Mouse (Mus musculus): ENCODE results near the gene 4930432K21Rik. TPM values are rescaled to one million over a fixed set of nuclear protein-coding genes. Genes with fewer than 3 reads are reported as not detected.

Gene 4930432K21Rik
- total RNA-seq, 2 experiments from 2014 or later, result 2.0 to 2.8 TPM

DNA sequence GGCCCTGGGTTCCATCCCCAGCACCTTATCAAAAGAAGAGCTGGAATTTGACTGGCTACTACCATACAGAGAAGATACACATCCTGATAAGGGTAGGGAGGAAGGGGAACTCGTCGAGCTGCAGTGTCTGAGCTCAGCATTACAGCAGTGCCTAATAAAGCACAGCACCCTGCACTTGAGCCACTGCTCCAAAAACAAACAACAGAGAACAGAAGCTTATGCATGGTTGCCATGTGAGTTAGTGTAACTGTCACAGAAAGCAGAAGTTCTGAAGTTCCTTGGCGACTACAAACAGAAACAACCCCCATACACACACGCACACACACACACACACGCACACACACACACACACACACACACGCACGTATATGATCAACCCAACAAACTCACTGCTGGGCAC, 72.3 kb downstream of the 4930432K21Rik start:
- intact Hi-C loops (cut with DNase I), result no loop called here
- Histone ChIP-seq H3K27ac (no peak overlapping the region), H3K4me3 (no peak overlapping the region)
- no peak for DNase-seq (ENCODE audit: extremely low spot score in 1 of 2, low spot score in 2 of 2)
- no peak for TF ChIP-seq CTCF (IDR thresholded peaks at IDR 0.05)

Small RNA genes within 50 kb of the gene (microRNA-seq; reads per million reads assigned to microRNA genes)
- gene Gm25110 (0 reads per million in 2 experiments), gene Mir181c (1,433 to 1,451 reads per million in 2 experiments), gene Mir181d (1,781 to 2,136 reads per million in 2 experiments), gene Mir23a (11,264 to 12,641 reads per million in 2 experiments), gene Mir24-2 (0 reads per million in 2 experiments), gene Mir27a (95.7 to 113 reads per million in 2 experiments), gene Mir3074-2 (0 reads per million in 2 experiments)

Other genes with a start within 250 kb of the 4930432K21Rik start
- gene Adgrl1, start 247.9 kb upstream of the 4930432K21Rik start, total RNA-seq (2021), result 100 to 1,000 TPM; 397 to 418 TPM
- under 1 TPM; 0.44 to 0.63 TPM for gene Gm10644, start 192.8 kb upstream of the 4930432K21Rik start, total RNA-seq (2021)
- gene Asf1b, start 192.5 kb upstream of the 4930432K21Rik start, total RNA-seq (2021), result under 1 TPM; 0.35 to 0.66 TPM
- 100 to 1,000 TPM; 236 to 250 TPM for gene Prkaca, start 175.0 kb upstream of the 4930432K21Rik start, total RNA-seq (2021)
- 10 to 100 TPM; 39.3 to 43.7 TPM for gene Samd1, start 150.4 kb upstream of the 4930432K21Rik start, total RNA-seq (2021)
- under 1 TPM in 1 of 2 experiments, not detected in 1; 0.41 TPM for gene 1700067K01Rik, start 146.5 kb upstream of the 4930432K21Rik start, total RNA-seq (2021)
- 1 to 10 TPM; 1.0 to 1.3 TPM for gene 2210011C24Rik, start 135.9 kb upstream of the 4930432K21Rik start, total RNA-seq (2021)
- 1 to 10 TPM; 2.2 to 2.7 TPM for gene Palm3, start 126.6 kb upstream of the 4930432K21Rik start, total RNA-seq (2021)
- gene Il27ra, start 105.4 kb upstream of the 4930432K21Rik start, total RNA-seq (2021), result under 1 TPM; 0.23 to 0.41 TPM
- not detected for gene Rln3, start 103.0 kb upstream of the 4930432K21Rik start, total RNA-seq (2021)
- 1 to 10 TPM; 2.8 to 3.5 TPM for gene Gm10643, start 82.9 kb upstream of the 4930432K21Rik start, total RNA-seq (2021)
- gene Rfx1, start 81.2 kb upstream of the 4930432K21Rik start, total RNA-seq (2021), result 10 to 100 TPM; 27.1 to 30.0 TPM
- gene Dcaf15, start 43.3 kb upstream of the 4930432K21Rik start, total RNA-seq (2021), result 10 to 100 TPM; 17.9 to 18.0 TPM
- not detected for gene Podnl1, start 22.0 kb upstream of the 4930432K21Rik start, total RNA-seq (2021)
- gene Cc2d1a, start 89 bp upstream of the 4930432K21Rik start, total RNA-seq (2021), result 10 to 100 TPM; 49.9 to 52.2 TPM
- gene Nanos3, start 37.2 kb downstream of the 4930432K21Rik start, total RNA-seq (2021), result 1 to 10 TPM; 2.0 to 3.0 TPM
- 10 to 100 TPM; 15.1 to 17.8 TPM for gene Zswim4, start 89.0 kb downstream of the 4930432K21Rik start, total RNA-seq (2021)
- gene D8Ertd738e, start 101.7 kb downstream of the 4930432K21Rik start, total RNA-seq (2021), result 100 to 1,000 TPM; 124 to 140 TPM
- 10 to 100 TPM; 13.2 to 16.5 TPM for gene Mri1, start 109.3 kb downstream of the 4930432K21Rik start, total RNA-seq (2021)
- gene Ccdc130, start 122.4 kb downstream of the 4930432K21Rik start, total RNA-seq (2021), result 10 to 100 TPM; 27.7 to 35.5 TPM
- 100 to 1,000 TPM; 243 to 258 TPM for gene Cacna1a, start 240.4 kb downstream of the 4930432K21Rik start, total RNA-seq (2021)

Measured in left cerebral cortex, adult 2 months (tissue).